Mouse (Mus musculus) forebrain, embryonic 14.5 days (tissue): ENCODE results near the gene Gm9964. TPM values are rescaled to one million over a fixed set of nuclear protein-coding genes. Genes with fewer than 3 reads are reported as not detected.

Source experiments
- ATAC-seq: fragments of 200-750 bp; cut with Nextera tagmentation; 2 replicates; pipeline ENCODE4 v1.8.0; 2017; ENCODE audit warnings: mild to moderate bottlenecking, moderate library complexity
- DNase-seq: peaks from one replicate; pipeline ENCODE4 v3.0.0-alpha.2; 2015; ENCODE audit warnings: low spot score
- H3K27ac ChIP-seq: fragments of 300-500 bp; sonication (generic); 2 replicates; pipeline ENCODE4 v1.5.1; 2014; ENCODE audit warnings: low read depth, mild to moderate bottlenecking, control low read depth, low read length, moderate library complexity
- H3K27me3 ChIP-seq: fragments of 300-500 bp; sonication (generic); replicated peaks from 2 replicates; pipeline ENCODE4 v1.6.1; 2014; ENCODE audit warnings: low read length, control low read depth, mixed read lengths; ENCODE audit not compliant: control insufficient read depth, insufficient read depth
- H3K36me3 ChIP-seq: fragments of 300-500 bp; sonication (generic); 2 replicates; pipeline ENCODE4 v1.6.1; 2014; ENCODE audit warnings: low read length, control low read depth; ENCODE audit not compliant: control insufficient read depth, insufficient read depth
- H3K4me1 ChIP-seq: fragments of 300-500 bp; sonication (generic); 2 replicates; pipeline ENCODE4 v1.6.1; 2014; ENCODE audit warnings: antibody characterized with exemption, low read length, control low read depth; ENCODE audit not compliant: control insufficient read depth, insufficient read depth
- H3K4me2 ChIP-seq: fragments of 300-500 bp; sonication (generic); 2 replicates; pipeline ENCODE4 v1.6.1; 2014; ENCODE audit warnings: mild to moderate bottlenecking, control low read depth, low read length
- H3K4me3 ChIP-seq: fragments of 300-500 bp; sonication (generic); 2 replicates; pipeline ENCODE4 v1.5.1; 2014; ENCODE audit warnings: low read depth, low read length, control low read depth
- H3K9ac ChIP-seq: fragments of 300-500 bp; sonication (generic); 2 replicates; pipeline ENCODE4 v1.6.1; 2014; ENCODE audit warnings: mild to moderate bottlenecking, low read length, control low read depth, moderate library complexity
- H3K9me3 ChIP-seq: fragments of 300-500 bp; sonication (generic); replicated peaks from 2 replicates; pipeline ENCODE4 v1.6.1; 2016; ENCODE audit warnings: low read length, control low read depth, mixed read lengths; ENCODE audit not compliant: control insufficient read depth
- WGBS: fragments of 180-500 bp; shearing (Covaris S2); extraction: QIAGEN DNeasy Blood & Tissue Kit; methylation state at CpG from one replicate; pipeline ENCODE4 v1.1.7; 2014; 5-methylcytosine and 5-hydroxymethylcytosine counted together
- polyA plus RNA-seq: library from polyadenylated mRNA; unstranded; fragments of >200 nt; fragmentation: Nextera tagmentation; extraction: Ambion mirVana; gene quantifications from 2 replicates; pipeline ENCODE4 v1.2.1, GENCODE M21; 2014

Gm9964 gene
- not detected in 2 replicates for polyA plus RNA-seq

- no peaks in the 10 kb centered on the region for H3K36me3 ChIP-seq
- ATAC-seq (no peak), DNase-seq (no peak)
- WGBS, result 81% methylated on average over 5 of the region's 5 CpGs
- no peaks in the 10 kb centered on the region for H3K9me3 ChIP-seq
- no peak within 1 kb of the TSS for H3K27ac ChIP-seq
- no peak within 1 kb of the TSS for H3K4me2 ChIP-seq
- no peak within 1 kb of the TSS for H3K4me3 ChIP-seq
- no peaks in the 10 kb centered on the region for H3K27me3 ChIP-seq
- no peaks in the 10 kb centered on the region for H3K4me1 ChIP-seq
- H3K9ac ChIP-seq, result no peak within 1 kb of the TSS
Measured at GRCm38 (mm10) chr11:79296856-79297491, at the start of gene Gm9964. TSS of gene Gm9964 (minus strand) at chr11:79296906.

DNA sequence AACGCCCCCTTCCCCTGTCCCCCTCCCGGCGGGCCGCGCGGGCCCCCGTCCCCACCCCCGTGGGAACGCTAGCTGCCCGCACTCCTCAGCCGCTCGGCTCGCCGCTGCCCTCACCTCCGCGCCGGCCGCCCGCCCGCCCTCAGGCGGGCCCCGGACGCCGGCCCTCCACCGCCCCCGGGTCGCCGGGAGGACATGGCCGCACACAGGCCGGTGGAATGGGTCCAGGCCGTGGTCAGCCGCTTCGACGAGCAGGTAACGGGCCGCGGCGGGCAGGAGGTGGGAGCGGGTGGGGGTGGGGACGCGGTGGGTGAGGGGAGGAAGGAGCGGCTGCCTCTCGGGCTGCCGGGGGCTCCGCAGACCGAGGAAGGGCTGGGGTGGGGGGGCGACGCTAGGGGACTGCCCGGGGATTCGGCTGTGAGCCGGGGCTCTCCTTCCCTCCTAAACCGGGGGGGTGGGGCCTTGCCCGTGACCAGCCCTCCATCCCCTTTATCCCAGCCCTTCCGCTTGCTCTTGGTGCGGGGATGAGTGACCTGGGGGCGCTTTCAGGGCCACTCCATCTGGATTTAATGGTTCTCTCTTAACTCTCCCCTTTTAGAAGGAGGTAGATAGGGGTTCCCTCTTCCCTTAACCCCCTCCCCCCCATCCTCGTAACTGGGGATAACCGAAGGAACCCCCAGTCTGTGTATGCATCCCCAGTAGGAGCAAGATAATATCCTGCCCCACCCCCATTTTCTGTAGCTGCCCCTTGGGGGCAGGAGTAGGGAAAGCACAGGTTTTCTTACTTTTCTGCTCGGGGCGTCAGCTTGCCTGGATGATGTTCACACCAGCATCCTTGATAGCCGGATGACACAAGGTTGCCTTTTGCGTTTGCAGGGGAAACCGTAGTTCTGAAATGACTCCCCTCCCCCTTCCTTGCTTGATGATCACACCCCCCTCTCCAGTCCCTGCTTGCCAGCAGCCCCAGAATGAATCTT is 43.4 kb upstream of the Gm9964 start:
- no peaks in the 10 kb centered on the region for H3K36me3 ChIP-seq
- peak; percentile 73 for DNase-seq
- H3K4me2 ChIP-seq, result peak overlapping the region; percentile 69
- H3K9ac ChIP-seq, result peak overlapping the region; percentile 97
- peak; percentile 75 for ATAC-seq
- H3K9me3 ChIP-seq, result no peaks in the 10 kb centered on the region; the same call in 1 of the 2 replicates
- under 1% methylated on average over 40 of the region's 63 CpGs for WGBS
- H3K27me3 ChIP-seq, result no peaks in the 10 kb centered on the region
- peak overlapping the region; percentile 91 for H3K27ac ChIP-seq
- H3K4me1 ChIP-seq, result peaks cover 9% of the 10 kb centered on the region
- peak overlapping the region; percentile 98 for H3K4me3 ChIP-seq

- Histone ChIP-seq H3K9me3 (no peaks in the 10 kb centered on the region; the same call in 1 of the 2 replicates), H3K4me2 (peak within 1 kb of the TSS; percentile 75), H3K9ac (peak within 1 kb of the TSS; percentile 97), H3K36me3 (no peaks in the 10 kb centered on the region), H3K27me3 (no peaks in the 10 kb centered on the region), H3K4me1 (peaks cover 9% of the 10 kb centered on the region), H3K4me3 (peak within 1 kb of the TSS; percentile 98), H3K27ac (peak within 1 kb of the TSS; percentile 91)
- ATAC-seq, result peak; percentile 97
- WGBS, result under 1% methylated on average over 48 of the region's 49 CpGs
- DNase-seq, result peak; percentile 99
Measured at GRCm38 (mm10) chr11:79339234-79339807, 42.6 kb upstream of the Gm9964 start, which contains the start of gene Nf1. TSS of gene Nf1 (plus strand) at chr11:79339693.

DNA sequence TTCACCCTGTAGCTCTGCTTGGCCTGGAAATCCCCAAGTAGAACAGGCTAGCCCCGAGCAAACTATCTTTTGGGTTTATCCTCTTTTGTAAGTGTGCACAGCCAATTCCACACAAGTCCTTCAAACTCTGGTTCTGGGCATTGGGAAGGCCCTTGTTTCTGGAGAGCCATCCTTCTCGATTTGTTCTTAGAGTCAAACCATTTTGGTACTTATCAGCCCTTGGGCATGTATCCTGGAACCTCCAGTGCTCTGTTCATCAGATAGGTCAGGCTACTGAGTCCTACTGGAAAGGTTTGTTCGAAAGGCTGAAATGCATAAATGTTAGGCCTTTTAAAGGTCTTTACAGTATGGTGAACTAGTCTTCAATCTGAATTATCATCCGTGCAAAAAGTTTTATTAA is 41.9 kb upstream of the Gm9964 start:
- Histone ChIP-seq H3K4me3 (peak overlapping the region; percentile 98), H3K4me1 (peaks cover 9% of the 10 kb centered on the region), H3K27ac (no peak overlapping the region), H3K27me3 (no peaks in the 10 kb centered on the region), H3K4me2 (peak overlapping the region; percentile 75), H3K9ac (peak overlapping the region; percentile 97), H3K9me3 (no peaks in the 10 kb centered on the region; the same call in 1 of the 2 replicates), H3K36me3 (no peaks in the 10 kb centered on the region)
- ATAC-seq, result no peak
- WGBS, result 53% methylated on average over 4 of the region's 4 CpGs
- peak; percentile 6 for DNase-seq

DNA sequence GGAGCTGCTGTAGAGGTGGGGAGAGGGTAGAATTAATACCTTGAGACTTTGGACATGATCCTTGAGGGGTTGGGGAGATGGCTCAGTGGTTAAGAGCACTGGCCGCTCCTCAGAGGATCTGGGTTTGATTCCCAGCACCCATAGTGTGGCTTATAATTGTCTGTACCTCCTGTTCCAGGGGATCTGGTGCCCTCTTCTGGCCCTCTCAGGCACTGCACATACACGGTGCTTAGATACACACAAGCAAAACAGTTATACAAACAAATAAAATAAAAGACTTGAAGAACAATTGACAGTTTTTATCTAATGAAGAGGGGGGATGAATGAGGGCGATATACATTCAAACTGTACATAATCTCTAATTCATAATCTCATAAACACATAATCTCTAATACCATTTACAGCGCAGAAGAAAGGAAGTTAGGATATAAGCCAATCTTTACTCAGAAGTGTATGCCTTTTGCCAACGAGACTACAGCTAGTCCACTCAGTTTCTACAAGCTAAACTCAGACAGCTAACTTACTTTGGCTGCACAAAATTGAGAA is 40.1 kb upstream of the Gm9964 start:
- no peaks in the 10 kb centered on the region for H3K36me3 ChIP-seq
- H3K9ac ChIP-seq, result no peak overlapping the region
- no peak for DNase-seq
- no peaks in the 10 kb centered on the region; the same call in 1 of the 2 replicates for H3K9me3 ChIP-seq
- no peak overlapping the region for H3K4me3 ChIP-seq
- no peak overlapping the region for H3K27ac ChIP-seq
- H3K4me1 ChIP-seq, result peaks cover 9% of the 10 kb centered on the region
- H3K27me3 ChIP-seq, result no peaks in the 10 kb centered on the region
- ATAC-seq, result no peak
- 91% methylated on average over 5 of the region's 5 CpGs for WGBS
- H3K4me2 ChIP-seq, result no peak overlapping the region

GRCm38 (mm10) chr11:79335077-79335476 is 38.4 kb upstream of the Gm9964 start:
- 98% methylated on average over 6 of the region's 6 CpGs for WGBS
- Histone ChIP-seq H3K27me3 (no peaks in the 10 kb centered on the region), H3K4me2 (no peak overlapping the region), H3K9ac (no peak overlapping the region), H3K4me3 (no peak overlapping the region), H3K4me1 (no peaks in the 10 kb centered on the region), H3K27ac (no peak overlapping the region), H3K36me3 (no peaks in the 10 kb centered on the region), H3K9me3 (no peaks in the 10 kb centered on the region; the same call in 1 of the 2 replicates)
- DNase-seq (no peak), ATAC-seq (no peak)

GRCm38 (mm10) chr11:79329585-79329984 is 32.9 kb upstream of the Gm9964 start:
- WGBS, result 100% methylated on average over 1 of the region's 1 CpGs

GRCm38 (mm10) chr11:79328060-79328459 is 31.4 kb upstream of the Gm9964 start:
- H3K4me3 ChIP-seq, result no peak overlapping the region
- H3K9me3 ChIP-seq, result no peaks in the 10 kb centered on the region
- H3K27ac ChIP-seq, result no peak overlapping the region
- DNase-seq (no peak), ATAC-seq (no peak)
- WGBS, result 94% methylated on average over 4 of the region's 4 CpGs
- H3K4me2 ChIP-seq, result no peak overlapping the region
- H3K4me1 ChIP-seq, result no peaks in the 10 kb centered on the region
- H3K27me3 ChIP-seq, result no peaks in the 10 kb centered on the region
- no peaks in the 10 kb centered on the region for H3K36me3 ChIP-seq
- no peak overlapping the region for H3K9ac ChIP-seq

More at GRCm38 (mm10) chr11:79329585-79329984, 32.9 kb upstream of the Gm9964 start:
- ATAC-seq (no peak), DNase-seq (no peak)
- no peaks in the 10 kb centered on the region for H3K27me3 ChIP-seq
- H3K4me1 ChIP-seq, result no peaks in the 10 kb centered on the region
- H3K27ac ChIP-seq, result no peak overlapping the region
- no peak overlapping the region for H3K4me3 ChIP-seq
- no peak overlapping the region for H3K9ac ChIP-seq
- H3K9me3 ChIP-seq, result no peaks in the 10 kb centered on the region
- no peaks in the 10 kb centered on the region for H3K36me3 ChIP-seq
- no peak overlapping the region for H3K4me2 ChIP-seq
